Mouse (Mus musculus): ENCODE data around the gene Pik3c2g. TPM values are rescaled to one million over a fixed set of nuclear protein-coding genes. Genes with fewer than 3 reads are reported as not detected.

Gene Pik3c2g
- polyA plus RNA-seq, 1 experiment from 2014 or later: 0.87 TPM

DNA sequence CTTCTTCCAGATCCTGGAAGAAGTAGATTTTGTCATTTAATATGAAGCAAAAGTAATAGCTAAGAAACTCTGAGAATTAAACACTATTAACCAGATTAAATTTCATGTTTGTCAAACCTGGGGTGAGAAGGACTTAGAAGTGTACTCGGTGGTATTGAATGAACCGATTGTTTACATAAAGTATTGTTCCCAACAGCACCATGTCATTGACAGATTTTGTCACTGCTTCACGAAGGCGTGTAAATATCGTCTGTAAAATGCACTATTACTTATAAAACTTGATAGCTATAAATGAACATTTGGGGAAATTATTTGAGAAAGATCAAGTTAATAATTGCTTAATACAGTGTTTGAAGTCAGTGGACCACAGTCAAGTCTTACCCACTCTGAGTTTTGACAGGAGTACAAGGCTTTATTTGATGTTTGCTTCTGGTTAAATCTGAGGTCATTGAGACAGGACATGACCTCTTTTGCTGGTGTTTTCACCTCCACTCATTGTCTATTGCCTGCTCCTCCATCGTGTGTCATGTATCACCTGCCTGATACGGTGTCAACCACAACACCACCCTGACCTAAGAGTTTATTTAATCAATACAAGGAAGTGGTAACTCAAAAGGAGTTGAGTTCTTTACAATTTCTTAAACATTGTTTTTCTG lies 260.0 kb downstream of the Pik3c2g start:
- ATAC-seq (ENCODE audit: insufficient number of reproducible peaks, low FRiP score): no peak
- Histone ChIP-seq H3K36me3 (no peaks in the 10 kb centered on the region), H3K27ac (ENCODE audit: poor library complexity, severe bottlenecking) (no peak overlapping the region), H3K4me1 (replicated peaks) (no peaks in the 10 kb centered on the region), H3K27me3 (replicated peaks) (no peaks in the 10 kb centered on the region), H3K9ac (no peak overlapping the region), H3K4me3 (no peak overlapping the region), H3K4me2 (no peak overlapping the region), H3K9me3 (replicated peaks) (no peaks in the 10 kb centered on the region)
- 80% methylated on average over 7 of the region's 7 CpGs for WGBS

DNA sequence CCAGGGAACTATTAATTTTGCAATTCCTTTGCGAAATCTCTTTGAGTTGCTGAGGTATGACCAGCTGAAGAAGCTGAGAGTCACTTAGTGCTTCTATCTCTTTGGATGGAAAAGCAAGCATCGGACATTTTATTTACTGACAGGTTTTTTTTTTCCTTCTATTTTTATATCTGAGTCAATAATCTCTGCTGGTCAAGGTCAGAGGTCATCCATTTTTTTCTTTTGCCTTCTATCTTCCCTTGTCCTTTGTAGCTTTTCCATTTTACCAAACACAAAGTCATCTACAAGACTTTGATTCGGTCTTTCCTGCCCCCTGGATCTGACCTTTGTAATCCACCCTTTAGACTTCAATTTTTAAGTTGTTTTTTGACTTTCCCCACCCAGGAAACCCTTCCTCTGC lies 262.9 kb downstream of the Pik3c2g start:
- Histone ChIP-seq H3K27me3 (replicated peaks) (no peaks in the 10 kb centered on the region), H3K9me3 (replicated peaks) (no peaks in the 10 kb centered on the region), H3K4me1 (replicated peaks) (no peaks in the 10 kb centered on the region), H3K27ac (ENCODE audit: poor library complexity, severe bottlenecking) (no peak overlapping the region), H3K36me3 (no peaks in the 10 kb centered on the region), H3K4me3 (no peak overlapping the region), H3K4me2 (no peak overlapping the region), H3K9ac (no peak overlapping the region)
- ATAC-seq (ENCODE audit: insufficient number of reproducible peaks, low FRiP score): no peak
- 74% methylated on average over 3 of the region's 3 CpGs for WGBS

DNA sequence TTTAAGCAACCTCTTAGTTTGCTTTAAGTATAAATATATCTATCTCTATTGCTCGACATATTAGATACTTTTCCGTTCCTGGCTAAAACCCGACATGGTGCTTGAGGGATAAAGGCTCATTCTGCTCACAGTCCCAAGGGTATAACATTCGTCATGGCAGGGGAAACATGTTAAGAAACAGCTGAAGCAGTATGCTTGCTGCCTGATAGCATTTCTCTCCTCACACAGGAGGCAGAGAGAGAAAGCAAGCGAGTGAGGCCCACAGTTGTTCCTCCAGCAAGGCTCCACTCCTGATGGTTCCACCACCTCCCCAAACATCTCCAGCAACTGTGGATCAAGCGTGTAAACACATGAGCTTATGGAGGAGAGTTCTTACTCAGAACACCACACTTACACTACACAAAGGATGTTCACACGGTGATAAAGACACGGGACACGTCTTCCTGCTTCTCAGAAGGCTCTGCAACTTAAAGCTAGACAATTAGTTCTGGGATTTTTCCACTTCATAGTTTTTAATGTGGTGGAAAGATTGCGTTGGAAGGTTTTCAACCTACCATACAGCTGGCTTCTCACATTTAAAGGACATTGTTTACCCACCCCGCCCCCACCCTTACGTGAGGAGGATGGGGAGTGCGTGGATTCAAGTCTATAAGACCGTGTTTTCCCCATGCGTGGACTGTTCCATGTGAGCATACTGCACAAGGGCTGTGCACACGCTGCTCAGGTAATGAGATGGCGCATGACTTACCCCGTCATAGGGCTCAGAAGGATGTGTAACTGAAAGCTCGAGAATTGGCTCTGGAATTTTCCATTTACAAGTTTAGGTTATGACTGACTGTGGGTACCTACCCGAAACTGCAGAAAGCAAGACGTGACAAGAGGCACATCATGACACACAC lies 264.9 kb downstream of the Pik3c2g start:
- Histone ChIP-seq H3K9ac (no peak overlapping the region), H3K4me2 (no peak overlapping the region), H3K9me3 (replicated peaks) (no peaks in the 10 kb centered on the region), H3K27me3 (replicated peaks) (no peaks in the 10 kb centered on the region), H3K4me1 (replicated peaks) (no peaks in the 10 kb centered on the region), H3K36me3 (no peaks in the 10 kb centered on the region), H3K27ac (ENCODE audit: poor library complexity, severe bottlenecking) (no peak overlapping the region), H3K4me3 (no peak overlapping the region)
- no peak for ATAC-seq (ENCODE audit: insufficient number of reproducible peaks, low FRiP score)
- 80% methylated on average over 21 of the region's 21 CpGs for WGBS

DNA sequence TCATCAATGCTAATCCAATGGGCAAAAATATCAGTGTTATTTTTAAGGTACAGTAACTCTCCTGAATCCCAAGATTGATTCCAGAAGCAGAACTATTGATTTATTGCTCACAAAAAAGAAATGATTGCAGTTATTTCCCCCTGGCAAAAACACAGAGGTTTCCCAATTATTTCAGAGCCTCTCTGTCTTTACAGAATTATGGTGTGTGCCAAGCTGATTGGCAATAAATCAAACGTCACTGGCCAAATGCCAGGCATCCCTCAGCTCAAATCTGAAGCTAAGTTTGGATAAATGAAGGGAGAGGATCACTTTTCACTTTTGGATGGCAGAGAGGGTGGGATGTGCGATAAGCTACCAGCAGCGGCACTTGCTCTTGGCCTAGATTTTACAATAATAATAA lies 265.8 kb downstream of the Pik3c2g start:
- H3K36me3 ChIP-seq: no peaks in the 10 kb centered on the region
- H3K4me2 ChIP-seq: no peak overlapping the region
- no peaks in the 10 kb centered on the region for H3K9me3 ChIP-seq (replicated peaks)
- ATAC-seq (ENCODE audit: insufficient number of reproducible peaks, low FRiP score): no peak
- no peak overlapping the region for H3K9ac ChIP-seq
- H3K27me3 ChIP-seq (replicated peaks): no peaks in the 10 kb centered on the region
- H3K4me1 ChIP-seq (replicated peaks): no peaks in the 10 kb centered on the region
- H3K4me3 ChIP-seq: no peak overlapping the region
- H3K27ac ChIP-seq (ENCODE audit: poor library complexity, severe bottlenecking): no peak overlapping the region
- WGBS: 83% methylated on average over 3 of the region's 3 CpGs

DNA sequence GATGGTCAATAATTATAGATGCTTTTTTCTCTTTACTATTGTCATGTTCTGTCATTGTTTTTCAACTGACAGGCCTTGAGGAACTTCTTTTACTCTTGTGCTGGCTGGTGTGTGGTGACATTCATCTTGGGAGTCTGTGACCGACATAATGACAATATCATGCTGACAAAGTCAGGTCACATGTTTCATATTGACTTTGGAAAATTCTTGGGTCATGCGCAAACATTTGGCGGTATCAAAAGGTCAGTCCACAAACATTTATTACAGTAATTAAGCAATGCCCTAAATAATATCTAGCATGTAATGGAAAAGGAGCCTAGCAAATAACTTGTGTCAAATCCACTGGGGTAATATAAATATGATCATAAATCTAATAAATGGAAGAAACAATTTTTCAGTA lies 273.1 kb downstream of the Pik3c2g start:
- ATAC-seq (ENCODE audit: insufficient number of reproducible peaks, low FRiP score): no peak
- Histone ChIP-seq H3K27me3 (replicated peaks) (no peaks in the 10 kb centered on the region), H3K9ac (no peak overlapping the region), H3K4me2 (no peak overlapping the region), H3K4me3 (no peak overlapping the region), H3K9me3 (replicated peaks) (no peaks in the 10 kb centered on the region), H3K36me3 (no peaks in the 10 kb centered on the region), H3K27ac (ENCODE audit: poor library complexity, severe bottlenecking) (no peak overlapping the region), H3K4me1 (replicated peaks) (no peaks in the 10 kb centered on the region)
- WGBS: 92% methylated on average over 3 of the region's 3 CpGs

DNA sequence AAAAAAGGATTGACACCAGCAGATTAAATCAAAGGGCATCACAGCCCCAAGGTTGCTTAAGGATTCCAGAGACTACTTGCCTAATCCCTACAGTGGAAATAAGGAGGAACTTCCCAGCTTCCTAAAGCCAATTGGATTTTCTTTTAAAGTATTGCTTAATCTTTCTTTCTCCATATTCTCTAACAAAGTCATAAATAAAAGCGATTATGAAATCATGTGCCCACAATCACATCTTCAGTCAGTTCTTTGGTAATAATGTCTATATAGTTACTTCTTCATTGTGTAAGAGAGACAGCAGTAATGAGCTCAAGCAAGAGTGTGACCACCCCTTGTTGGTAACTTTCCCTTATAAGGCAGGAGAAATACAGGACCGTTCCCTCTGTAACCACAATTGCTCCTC lies 274.5 kb downstream of the Pik3c2g start:
- Histone ChIP-seq H3K4me1 (replicated peaks) (no peaks in the 10 kb centered on the region), H3K4me3 (no peak overlapping the region), H3K9ac (no peak overlapping the region), H3K9me3 (replicated peaks) (no peaks in the 10 kb centered on the region), H3K27ac (ENCODE audit: poor library complexity, severe bottlenecking) (no peak overlapping the region), H3K4me2 (no peak overlapping the region), H3K36me3 (no peaks in the 10 kb centered on the region), H3K27me3 (replicated peaks) (no peaks in the 10 kb centered on the region)
- no peak for ATAC-seq (ENCODE audit: insufficient number of reproducible peaks, low FRiP score)
- WGBS: 58% methylated on average over 2 of the region's 2 CpGs

DNA sequence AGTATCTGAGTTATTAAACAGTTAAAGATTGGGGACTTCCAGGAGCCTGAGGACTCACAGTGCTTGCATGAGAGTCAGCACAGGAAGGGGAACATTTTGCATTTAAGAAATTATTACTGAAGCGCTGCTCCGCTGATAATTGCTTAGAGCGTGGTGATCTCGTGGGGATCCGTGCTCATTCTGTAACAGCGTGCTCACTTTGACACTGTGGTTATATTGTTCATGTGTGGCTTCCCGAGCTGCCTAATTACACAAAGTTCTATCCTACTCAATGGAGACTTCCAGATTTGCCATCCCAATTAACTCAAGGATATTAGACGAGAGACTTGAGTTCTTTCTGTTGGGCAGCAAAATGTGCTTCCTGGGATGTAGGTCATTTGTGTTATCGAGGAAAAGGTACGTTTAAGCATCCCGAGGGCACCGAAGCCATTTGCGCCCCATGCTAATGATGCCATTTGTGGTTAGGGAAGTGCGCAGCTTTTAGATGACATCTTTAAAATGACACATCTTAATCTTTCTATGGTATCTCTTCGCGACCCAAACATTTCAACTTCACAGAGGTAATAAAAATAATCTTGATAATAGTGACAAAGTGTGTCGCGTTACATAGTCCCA lies 278.1 kb downstream of the Pik3c2g start:
- no peaks in the 10 kb centered on the region for H3K36me3 ChIP-seq
- no peak overlapping the region for H3K27ac ChIP-seq (ENCODE audit: poor library complexity, severe bottlenecking)
- 89% methylated on average over 18 of the region's 18 CpGs for WGBS
- no peaks in the 10 kb centered on the region for H3K4me1 ChIP-seq (replicated peaks)
- ATAC-seq (ENCODE audit: insufficient number of reproducible peaks, low FRiP score): no peak
- no peaks in the 10 kb centered on the region for H3K27me3 ChIP-seq (replicated peaks)
- no peak overlapping the region for H3K4me2 ChIP-seq
- H3K9me3 ChIP-seq (replicated peaks): no peaks in the 10 kb centered on the region
- H3K9ac ChIP-seq: no peak overlapping the region
- H3K4me3 ChIP-seq: no peak overlapping the region

DNA sequence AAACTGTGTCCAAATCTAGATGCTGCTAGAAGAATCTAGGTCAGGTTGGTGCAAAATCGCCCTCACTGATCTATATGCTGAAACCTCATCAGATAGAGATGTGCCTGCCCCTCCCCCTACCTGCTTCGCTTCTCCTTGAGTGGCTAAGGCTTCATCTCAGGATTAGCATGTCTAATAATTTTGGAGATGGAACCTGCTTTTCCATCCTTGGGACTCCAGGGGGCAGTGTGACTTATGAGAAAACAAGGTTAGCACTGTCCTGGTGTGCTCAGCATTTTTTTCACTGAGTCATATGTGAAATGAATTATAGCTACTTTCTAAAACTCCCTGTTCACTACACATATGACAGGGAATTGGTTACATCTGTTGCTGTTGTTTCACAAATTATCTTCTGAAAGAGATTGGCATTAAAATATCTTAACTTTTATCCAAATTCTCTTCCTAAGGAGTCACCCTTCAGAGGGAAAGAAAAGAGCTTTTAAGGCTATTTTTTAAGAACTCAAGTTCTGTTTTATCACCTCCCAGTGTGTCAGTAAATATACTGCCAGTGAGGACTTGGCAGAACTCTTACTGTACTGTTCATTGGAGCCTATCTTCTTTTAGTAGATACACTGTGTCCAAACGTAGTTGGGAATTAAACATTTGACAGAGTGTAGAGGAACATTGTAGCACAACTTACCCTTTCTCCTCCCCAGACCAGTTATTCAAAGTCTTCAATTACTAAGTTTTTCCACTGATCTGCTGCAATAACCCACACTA lies 287.6 kb downstream of the Pik3c2g start:
- Histone ChIP-seq H3K4me3 (no peak overlapping the region), H3K4me2 (no peak overlapping the region), H3K4me1 (replicated peaks) (0 out of 2 replicates have a peak, but pooled peaks cover 4% of the 10 kb centered on the region), H3K9ac (no peak overlapping the region), H3K27ac (ENCODE audit: poor library complexity, severe bottlenecking) (no peak overlapping the region), H3K27me3 (replicated peaks) (no peaks in the 10 kb centered on the region), H3K36me3 (no peaks in the 10 kb centered on the region), H3K9me3 (replicated peaks) (no peaks in the 10 kb centered on the region)
- no peak for ATAC-seq (ENCODE audit: insufficient number of reproducible peaks, low FRiP score)
- 46% methylated on average over 3 of the region's 3 CpGs for WGBS

DNA sequence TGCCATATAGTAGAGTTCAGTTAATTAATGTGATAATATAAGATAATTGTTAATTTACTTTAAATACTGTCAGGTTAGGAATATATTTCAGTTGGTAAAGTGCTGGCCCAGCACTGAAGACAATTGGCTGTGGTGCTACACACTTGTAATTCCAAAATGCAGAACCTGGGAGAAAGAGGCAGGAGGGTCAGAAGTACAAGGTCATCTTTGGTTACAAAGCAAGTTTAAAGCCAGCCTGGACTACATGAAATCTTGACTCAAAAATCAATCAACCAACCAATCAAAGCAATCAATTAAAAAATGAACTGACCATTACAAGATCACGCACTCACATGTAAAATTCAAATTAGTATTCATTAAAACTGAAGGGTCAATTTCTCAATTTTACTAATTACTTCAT lies 289.7 kb downstream of the Pik3c2g start:
- 0 out of 2 replicates have a peak, but pooled peaks cover 4% of the 10 kb centered on the region for H3K4me1 ChIP-seq (replicated peaks)
- H3K9ac ChIP-seq: no peak overlapping the region
- no peak overlapping the region for H3K4me3 ChIP-seq
- no peaks in the 10 kb centered on the region for H3K36me3 ChIP-seq
- 91% methylated on average over 1 of the region's 1 CpGs for WGBS
- no peaks in the 10 kb centered on the region for H3K27me3 ChIP-seq (replicated peaks)
- no peak overlapping the region for H3K27ac ChIP-seq (ENCODE audit: poor library complexity, severe bottlenecking)
- no peaks in the 10 kb centered on the region for H3K9me3 ChIP-seq (replicated peaks)
- no peak overlapping the region for H3K4me2 ChIP-seq
- no peak for ATAC-seq (ENCODE audit: insufficient number of reproducible peaks, low FRiP score)

DNA sequence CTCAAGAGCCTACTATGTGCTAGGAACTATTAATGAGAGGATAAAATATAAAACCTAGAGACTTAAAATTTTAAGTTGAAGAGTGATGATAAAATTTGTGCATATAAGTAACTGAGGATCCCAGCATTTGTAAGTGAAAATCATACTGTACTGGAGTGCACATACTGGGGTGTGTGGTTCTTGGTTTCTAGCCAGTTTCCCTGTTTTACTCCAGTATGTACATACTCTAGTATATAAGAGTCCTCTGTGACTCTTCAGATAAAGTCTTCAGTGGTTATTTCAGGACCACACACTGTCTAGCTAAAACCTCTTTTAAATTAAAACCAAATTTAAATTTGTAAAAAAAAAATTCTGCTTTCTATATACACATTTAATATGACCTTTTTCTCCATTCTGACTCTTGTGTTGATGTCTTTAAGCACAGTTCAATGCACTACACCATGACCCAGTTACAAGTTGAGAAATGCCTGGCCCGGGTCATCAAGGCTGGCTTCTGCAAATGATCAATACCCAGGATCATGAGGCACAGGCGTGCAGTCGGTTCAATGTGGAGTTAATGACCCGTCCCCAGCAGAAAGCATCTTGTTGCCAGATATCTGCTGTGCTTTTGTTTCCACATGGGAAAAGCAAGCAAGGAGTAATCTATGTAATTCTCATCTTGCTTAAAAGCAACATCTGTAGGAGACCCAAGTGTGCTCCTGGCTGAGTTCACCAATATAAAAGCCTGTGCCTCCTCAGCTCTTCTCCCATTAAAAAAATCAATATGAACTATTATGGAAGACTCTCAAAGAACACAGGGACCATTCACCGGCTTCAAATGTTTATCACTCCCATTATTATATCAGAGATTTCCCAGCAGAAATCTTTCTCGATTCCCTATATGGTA lies 290.7 kb downstream of the Pik3c2g start:
- Histone ChIP-seq H3K27me3 (replicated peaks) (no peaks in the 10 kb centered on the region), H3K36me3 (no peaks in the 10 kb centered on the region), H3K4me2 (no peak overlapping the region), H3K4me3 (no peak overlapping the region), H3K4me1 (replicated peaks) (0 out of 2 replicates have a peak, but pooled peaks cover 4% of the 10 kb centered on the region), H3K27ac (ENCODE audit: poor library complexity, severe bottlenecking) (no peak overlapping the region), H3K9me3 (replicated peaks) (no peaks in the 10 kb centered on the region), H3K9ac (no peak overlapping the region)
- WGBS: 71% methylated on average over 6 of the region's 6 CpGs
- no peak for ATAC-seq (ENCODE audit: insufficient number of reproducible peaks, low FRiP score)

Measured in heart, embryonic 12.5 days (tissue).